Mouse (Mus musculus): Measurements from ENCODE around the gene Gm6205. TPM values are rescaled to one million over a fixed set of nuclear protein-coding genes. Genes with fewer than 3 reads are reported as not detected.
"Not testable (repeated sequence)": the region's sequence is repeated elsewhere in the genome, so short reads cannot be mapped to it uniquely, and the experiment has no call there.

Gene Gm6205
- polyA plus RNA-seq (2014; fragmentation: Nextera tagmentation; extraction: Ambion mirVana) = not detected in 2 replicates

- not testable (repeated sequence) for H3K36me3 ChIP-seq (ENCODE audit: control insufficient read depth, insufficient read depth, low read length); H3K9me3 ChIP-seq (ENCODE audit: control insufficient read depth, low read length); H3K4me1 ChIP-seq (ENCODE audit: control insufficient read depth, insufficient read depth, low read length); H3K4me2 ChIP-seq (ENCODE audit: low read length); ATAC-seq (ENCODE audit: low FRiP score, low TSS enrichment); H3K27ac ChIP-seq (replicated peaks; ENCODE audit: low read depth, low read length); DNase-seq; H3K9ac ChIP-seq (replicated peaks; ENCODE audit: low read length); H3K4me3 ChIP-seq (replicated peaks; ENCODE audit: low read depth, low read length); H3K27me3 ChIP-seq (ENCODE audit: control insufficient read depth, insufficient read depth, low read length)
- no CpG with 5 or more reads among the region's 2 CpGs for WGBS
Observed at GRCm38 (mm10) chr5:94648082-94648481, at the start of gene Gm6205. Gm6205 (plus strand) TSS chr5:94648382.

GRCm38 (mm10) chr5:94616242-94616641, 31.9 kb upstream of the Gm6205 start, which contains the start of gene Gm3147:
Gm3147 (minus strand) TSS chr5:94616342.
- H3K4me3 ChIP-seq (replicated peaks; ENCODE audit: low read depth, low read length); H3K27ac ChIP-seq (replicated peaks; ENCODE audit: low read depth, low read length); H3K9ac ChIP-seq (replicated peaks; ENCODE audit: low read length); H3K9me3 ChIP-seq (ENCODE audit: control insufficient read depth, low read length); DNase-seq; H3K36me3 ChIP-seq (ENCODE audit: control insufficient read depth, insufficient read depth, low read length); ATAC-seq (ENCODE audit: low FRiP score, low TSS enrichment); H3K27me3 ChIP-seq (ENCODE audit: control insufficient read depth, insufficient read depth, low read length); H3K4me1 ChIP-seq (ENCODE audit: control insufficient read depth, insufficient read depth, low read length); H3K4me2 ChIP-seq (ENCODE audit: low read length): not testable (repeated sequence)
- no CpG with 5 or more reads among the region's 1 CpGs for WGBS

GRCm38 (mm10) chr5:94623679-94624078, 24.5 kb upstream of the Gm6205 start, which contains the start of gene Gm6509:
Gm6509 (plus strand) TSS chr5:94623979.
- H3K9ac ChIP-seq (replicated peaks; ENCODE audit: low read length); H3K27ac ChIP-seq (replicated peaks; ENCODE audit: low read depth, low read length); ATAC-seq (ENCODE audit: low FRiP score, low TSS enrichment); H3K9me3 ChIP-seq (ENCODE audit: control insufficient read depth, low read length); H3K4me1 ChIP-seq (ENCODE audit: control insufficient read depth, insufficient read depth, low read length); H3K36me3 ChIP-seq (ENCODE audit: control insufficient read depth, insufficient read depth, low read length); DNase-seq; H3K27me3 ChIP-seq (ENCODE audit: control insufficient read depth, insufficient read depth, low read length); H3K4me2 ChIP-seq (ENCODE audit: low read length); H3K4me3 ChIP-seq (replicated peaks; ENCODE audit: low read depth, low read length): not testable (repeated sequence)
- 60% methylated on average over 1 of the region's 2 CpGs for WGBS

Other genes starting within 250 kb of the Gm6205 start
- gene Gm7682, start 202.6 kb upstream of the Gm6205 start, polyA plus RNA-seq (2014; fragmentation: Nextera tagmentation; extraction: Ambion mirVana) = not detected in 2 replicates
- gene Gm3139, start 122.1 kb upstream of the Gm6205 start, polyA plus RNA-seq (2014; fragmentation: Nextera tagmentation; extraction: Ambion mirVana) = not detected in 2 replicates
- not detected in 2 replicates for gene Gm3147, start 32.0 kb upstream of the Gm6205 start, polyA plus RNA-seq (2014; fragmentation: Nextera tagmentation; extraction: Ambion mirVana)
- not detected in 2 replicates for gene Gm6509, start 24.4 kb upstream of the Gm6205 start, polyA plus RNA-seq (2014; fragmentation: Nextera tagmentation; extraction: Ambion mirVana)
- gene Gm3183, start 217.1 kb downstream of the Gm6205 start, polyA plus RNA-seq (2014; fragmentation: Nextera tagmentation; extraction: Ambion mirVana) = not detected in 2 replicates